Comparison of ENCODE assay signal across 15 mouse cellular contexts in genomic region chr2:103411816-103412215, GRCm38 (mm10). TPM values are rescaled to one million over a fixed set of nuclear protein-coding genes. Genes with fewer than 3 reads are reported as not detected.
"Had no signal": no experiment of that assay in that cellular context is flagged by ENCODE, and none has a peak within 500 bp of the region (broad histone marks: within the 10 kb centered on the region; RNA-seq: fewer than 3 reads in every experiment).

No protein-coding gene starts in this region.

- ATAC-seq: hindbrain, embryonic 16.5 days; liver, embryonic 12.5 days had no signal

- H3K4me3 ChIP-seq: limb, embryonic 15.5 days; liver, embryonic 12.5 days; midbrain, embryonic 12.5 days; myocyte; neural tube, embryonic 15.5 days had no signal

- H3K4me2 ChIP-seq: limb, embryonic 15.5 days; liver, embryonic 12.5 days; midbrain, embryonic 12.5 days; neural tube, embryonic 15.5 days had no signal

- H3K9me3 ChIP-seq: limb, embryonic 15.5 days; liver, embryonic 12.5 days; midbrain, embryonic 12.5 days; neural tube, embryonic 15.5 days had no signal

- H3K36me3 ChIP-seq: limb, embryonic 15.5 days; liver, embryonic 12.5 days; midbrain, embryonic 12.5 days; neural tube, embryonic 15.5 days had no signal

- DNase-seq: kidney, adult 2 months; left cerebral cortex, postnatal 4 days; right cerebral cortex, adult 18-20 months; right cerebral cortex, postnatal 25 days; thymus, adult 2 months; thymus, postnatal 25 days had no signal

- H3K27me3 ChIP-seq: limb, embryonic 15.5 days; liver, embryonic 12.5 days; midbrain, embryonic 12.5 days; neural tube, embryonic 15.5 days had no signal

- H3K4me1 ChIP-seq: limb, embryonic 15.5 days; liver, embryonic 12.5 days; neural tube, embryonic 15.5 days had no signal

- H3K27ac ChIP-seq: limb, embryonic 15.5 days; liver, embryonic 12.5 days; midbrain, embryonic 12.5 days; neural tube, embryonic 15.5 days had no signal

- H3K9ac ChIP-seq: limb, embryonic 15.5 days; liver, embryonic 12.5 days; midbrain, embryonic 12.5 days; neural tube, embryonic 15.5 days had no signal

RNA-seq across cellular contexts. Expression of gene Elf5, which starts 0.3 kb away (rescaled TPM):
- polyA plus RNA-seq: hindbrain, embryonic 16.5 days; liver, embryonic 12.5 days; myocyte; neural tube, embryonic 11.5 days; neural tube, embryonic 15.5 days; small intestine, adult 2 months; testis, adult 2 months had no signal
